Mouse (Mus musculus): ENCODE measurements around the gene Rptor.
A peak's percentile ranks its signal among the peaks of the same experiment; 100 is the strongest.

The Rptor gene

DNA sequence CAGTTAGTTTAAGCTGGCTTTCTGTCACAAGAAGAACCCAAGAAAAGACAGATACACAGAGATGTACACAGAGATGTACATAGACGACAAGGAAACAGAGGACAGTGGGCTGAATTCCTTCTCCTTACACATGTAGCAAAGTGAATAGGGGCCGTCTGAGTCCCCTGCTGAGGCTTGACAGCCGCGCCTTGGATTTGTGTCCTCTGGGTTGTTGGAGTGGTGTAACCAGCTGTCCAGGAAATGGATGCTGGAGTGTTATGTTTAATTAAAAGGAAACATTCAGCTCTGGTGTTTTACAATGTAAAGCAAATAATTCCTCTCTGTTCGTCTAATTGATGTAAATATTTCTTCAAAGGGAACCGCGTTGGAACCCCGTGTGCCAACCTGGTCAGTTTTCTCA is 339.1 kb downstream of the Rptor start:
- no peak for DNase-seq

GRCm38 (mm10) chr11:119942201-119942726 is 339.6 kb downstream of the Rptor start:
- DNase-seq: no peak

GRCm38 (mm10) chr11:119942727-119943427 is 340.2 kb downstream of the Rptor start, which contains the start of gene Baiap2:
Gene Baiap2, plus strand, starts transcription at chr11:119942763.
- DNase-seq: peak; percentile 99

- DNase-seq: peak; percentile 50 to 52
These were observed 340.8 kb downstream of the Rptor start for GRCm38 (mm10) chr11:119943428-119943988.

DNA sequence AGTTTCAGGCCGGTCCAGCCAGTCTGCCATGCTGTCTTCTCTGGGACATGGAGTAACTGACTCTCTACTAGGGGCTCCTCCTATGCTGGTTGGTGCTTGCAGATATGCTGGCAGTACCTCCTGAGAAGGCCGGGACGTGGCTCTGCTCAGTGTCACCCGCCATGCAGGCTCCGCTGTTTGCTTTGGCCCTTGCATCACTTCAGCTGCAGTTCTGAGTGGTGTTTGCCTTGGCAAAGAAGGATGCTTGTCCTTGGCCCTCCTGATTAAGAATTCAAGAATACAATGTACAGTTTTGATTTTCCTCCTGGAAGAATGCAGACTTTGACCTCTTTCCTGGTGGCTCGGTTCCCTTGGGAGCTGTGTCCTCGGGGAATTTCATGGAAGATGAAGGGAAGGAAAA is 342.6 kb downstream of the Rptor start:
- no peak for DNase-seq

DNA sequence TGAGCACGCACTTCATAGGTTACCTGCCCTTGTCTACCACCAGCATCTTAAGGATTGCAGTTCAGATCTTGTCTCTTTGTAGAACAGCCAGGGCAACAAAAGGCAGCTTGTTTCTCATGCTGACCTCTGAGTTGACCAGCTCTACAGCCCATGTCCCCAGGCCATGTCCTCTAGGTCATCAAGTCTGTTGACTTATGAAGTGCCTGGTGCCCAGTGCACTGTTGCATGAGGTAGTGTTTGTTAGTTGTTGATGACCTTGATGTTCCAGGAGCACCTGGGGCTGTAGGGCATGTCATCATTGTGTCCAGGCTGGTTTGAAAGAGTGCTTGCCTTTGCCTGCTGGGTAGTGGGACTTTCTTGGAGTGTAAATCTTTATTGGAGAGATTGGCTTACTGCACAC is 344.7 kb downstream of the Rptor start:
- no peak for DNase-seq

- no peak for DNase-seq
These were observed 345.2 kb downstream of the Rptor start for GRCm38 (mm10) chr11:119947897-119948296.

DNA sequence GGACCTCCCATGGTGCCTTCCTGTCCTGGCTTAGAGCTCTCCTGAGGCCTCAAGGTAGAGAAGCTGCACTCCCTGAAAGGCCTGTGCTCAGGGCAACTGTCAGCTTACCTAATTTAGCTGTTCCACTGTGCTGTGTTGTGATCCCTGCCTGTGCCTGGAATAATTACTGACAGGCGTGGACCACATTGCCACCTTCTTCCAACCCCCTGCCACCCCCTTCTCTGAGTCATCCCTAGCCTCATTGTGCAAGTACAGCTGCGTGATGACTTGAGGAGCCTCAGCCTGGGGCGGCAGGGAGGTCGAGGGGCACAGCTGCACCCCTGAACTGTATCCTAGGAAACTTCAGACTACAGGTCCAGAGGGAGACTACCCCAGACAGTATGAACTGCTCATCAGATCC is 345.6 kb downstream of the Rptor start:
- DNase-seq: no peak

GRCm38 (mm10) chr11:119948803-119949202 is 346.1 kb downstream of the Rptor start:
- DNase-seq: no peak
